Mouse (Mus musculus) kidney, adult 2 months (tissue): Measurements from ENCODE around the gene Brms1. TPM values are rescaled to one million over a fixed set of nuclear protein-coding genes. Genes with fewer than 3 reads are reported as not detected.

Experiments used
- DNase-seq: peaks from one replicate; pipeline ENCODE4 v3.0.0; 2021
- H3K27ac ChIP-seq: fragments of 200-500 bp; 2 replicates; pipeline ENCODE4 v1.5.1; 2012; ENCODE audit warnings: low read depth, low read length, control low read depth, inconsistent platforms; ENCODE audit not compliant: insufficient read depth
- H3K27me3 ChIP-seq: fragments of 200-500 bp; replicated peaks from 2 replicates; pipeline ENCODE4 v1.6.1; 2012; ENCODE audit warnings: mild to moderate bottlenecking, moderate library complexity, low read length, inconsistent platforms; ENCODE audit not compliant: control insufficient read depth, insufficient read depth
- H3K36me3 ChIP-seq: fragments of 200-500 bp; 2 replicates; pipeline ENCODE4 v1.6.1; 2012; ENCODE audit warnings: mild to moderate bottlenecking, moderate library complexity, low read length, inconsistent platforms; ENCODE audit not compliant: control insufficient read depth, insufficient read depth
- H3K4me1 ChIP-seq: fragments of 200-500 bp; 2 replicates; pipeline ENCODE4 v1.6.1; 2011; ENCODE audit warnings: low read length; ENCODE audit not compliant: control insufficient read depth, insufficient read depth
- H3K4me3 ChIP-seq: fragments of 200-500 bp; 2 replicates; pipeline ENCODE4 v1.5.1; 2011; ENCODE audit warnings: mild to moderate bottlenecking, low read depth, low read length, control low read depth; ENCODE audit not compliant: insufficient read depth
- CTCF ChIP-seq: fragments of 200-500 bp; conservative IDR thresholded peaks from 2 replicates; pipeline ENCODE4 v1.5.1; 2011; ENCODE audit warnings: low read depth, mild to moderate bottlenecking, control low read depth, low read length, moderate library complexity, mixed read lengths; ENCODE audit not compliant: insufficient read depth, insufficient read length
- POLR2A ChIP-seq: fragments of 200-500 bp; IDR thresholded peaks from one replicate; pipeline ENCODE4 v1.6.1; 2011; ENCODE audit warnings: low read depth, low read length, control low read depth
- WGBS: fragments of 180-500 bp; shearing (Covaris S2); methylation state at CpG from one replicate; pipeline ENCODE4 v1.1.7; 2018; 5-methylcytosine and 5-hydroxymethylcytosine counted together
- polyA plus RNA-seq: library from polyadenylated mRNA; depleted of rRNA; stranded (reverse); fragments of >200 nt; gene quantifications from 2 replicates; pipeline ENCODE4 v1.2.3, GENCODE M21; 2012

The Brms1 gene
- polyA plus RNA-seq, 1 experiment: 38.7 TPM

- DNase-seq: peak; percentile 41
- Histone ChIP-seq H3K4me1 (no peaks in the 10 kb centered on the region), H3K27ac (peak overlapping the region; percentile 14; the same call in 1 of the 2 replicates), H3K36me3 (no peaks in the 10 kb centered on the region), H3K4me3 (no peak overlapping the region), H3K27me3 (no peaks in the 10 kb centered on the region)
- 26% methylated on average over 10 of the region's 10 CpGs for WGBS
- TF ChIP-seq POLR2A: no peak
- no peak for TF ChIP-seq CTCF
These were observed 17.9 kb downstream of the Brms1 start for GRCm38 (mm10) chr19:5058801-5059771.

GRCm38 (mm10) chr19:5060365-5061330 is 19.5 kb downstream of the Brms1 start:
- WGBS: 55% methylated on average over 5 of the region's 5 CpGs
- Histone ChIP-seq H3K27ac (no peak overlapping the region), H3K4me3 (no peak overlapping the region), H3K27me3 (no peaks in the 10 kb centered on the region), H3K36me3 (no peaks in the 10 kb centered on the region), H3K4me1 (no peaks in the 10 kb centered on the region)
- DNase-seq: no peak
- no peak for TF ChIP-seq POLR2A
- no peak for TF ChIP-seq CTCF

- H3K27me3 ChIP-seq: no peaks in the 10 kb centered on the region
- TF ChIP-seq POLR2A (no peak), CTCF (no peak)
- WGBS: 88% methylated on average over 5 of the region's 5 CpGs
- H3K27ac ChIP-seq: no peak overlapping the region
- H3K4me3 ChIP-seq: no peak overlapping the region
- no peak for DNase-seq
- no peaks in the 10 kb centered on the region for H3K36me3 ChIP-seq
- H3K4me1 ChIP-seq: no peaks in the 10 kb centered on the region; the same call in 1 of the 2 replicates
These were observed 20.9 kb downstream of the Brms1 start for GRCm38 (mm10) chr19:5062041-5062440.

GRCm38 (mm10) chr19:5062446-5062845 is 21.3 kb downstream of the Brms1 start:
- H3K27ac ChIP-seq: no peak overlapping the region
- TF ChIP-seq POLR2A: no peak
- no peak for TF ChIP-seq CTCF
- H3K4me3 ChIP-seq: no peak overlapping the region
- no peaks in the 10 kb centered on the region for H3K36me3 ChIP-seq
- 64% methylated on average over 6 of the region's 6 CpGs for WGBS
- no peaks in the 10 kb centered on the region for H3K27me3 ChIP-seq
- no peaks in the 10 kb centered on the region; the same call in 1 of the 2 replicates for H3K4me1 ChIP-seq
- DNase-seq: no peak

- Histone ChIP-seq H3K27me3 (no peaks in the 10 kb centered on the region), H3K4me3 (no peak overlapping the region), H3K27ac (no peak overlapping the region), H3K36me3 (no peaks in the 10 kb centered on the region), H3K4me1 (no peaks in the 10 kb centered on the region; the same call in 1 of the 2 replicates)
- no peak for TF ChIP-seq CTCF
- no peak for TF ChIP-seq POLR2A
- no peak for DNase-seq
- WGBS: 47% methylated on average over 7 of the region's 7 CpGs
These were observed 23.9 kb downstream of the Brms1 start for GRCm38 (mm10) chr19:5065104-5065503.

GRCm38 (mm10) chr19:5067040-5067799 is 26.1 kb downstream of the Brms1 start:
- H3K4me3 ChIP-seq: peak overlapping the region; percentile 6; the same call in 1 of the 2 replicates
- H3K27ac ChIP-seq: peak overlapping the region; percentile 9; the same call in 1 of the 2 replicates
- no peaks in the 10 kb centered on the region; the same call in 1 of the 2 replicates for H3K4me1 ChIP-seq
- WGBS: 22% methylated on average over 15 of the region's 15 CpGs
- DNase-seq: peak; percentile 21
- no peaks in the 10 kb centered on the region for H3K27me3 ChIP-seq
- TF ChIP-seq POLR2A (no peak), CTCF (no peak)
- H3K36me3 ChIP-seq: no peaks in the 10 kb centered on the region
